Mouse (Mus musculus): ENCODE measurements at regions not wholly inside any gene's neighbourhood (a gene's known extent, or its start where the extent isn't known, plus 50 kb on each side); places are given as distances from the start of the nearest gene placed in this dataset.
A peak's percentile ranks its signal among the peaks of the same experiment; 100 is the strongest.

GRCm38 (mm10) chr11:109088488-109089252 is 55.5 kb downstream of the E030025P04Rik start:
- ATAC-seq (ENCODE audit: low FRiP score, low TSS enrichment), result no peak
- DNase-seq, result no peak
- WGBS, result 89% methylated on average over 11 of the region's 11 CpGs
- Histone ChIP-seq H3K4me3 (replicated peaks; ENCODE audit: low read depth, low read length) (no peak overlapping the region), H3K9ac (replicated peaks; ENCODE audit: low read length) (no peak overlapping the region), H3K9me3 (ENCODE audit: control insufficient read depth, low read length) (no peaks in the 10 kb centered on the region), H3K27ac (replicated peaks; ENCODE audit: low read depth, low read length) (no peak overlapping the region), H3K4me1 (ENCODE audit: control insufficient read depth, insufficient read depth, low read length) (no peaks in the 10 kb centered on the region), H3K4me2 (ENCODE audit: low read length) (no peak overlapping the region), H3K36me3 (ENCODE audit: control insufficient read depth, insufficient read depth, low read length) (no peaks in the 10 kb centered on the region), H3K27me3 (ENCODE audit: control insufficient read depth, insufficient read depth, low read length) (no peaks in the 10 kb centered on the region)

- H3K4me3 ChIP-seq (replicated peaks; ENCODE audit: low read depth, low read length), result no peak overlapping the region
- H3K27ac ChIP-seq (replicated peaks; ENCODE audit: low read depth, low read length), result no peak overlapping the region
- H3K27me3 ChIP-seq (ENCODE audit: control insufficient read depth, insufficient read depth, low read length), result no peaks in the 10 kb centered on the region
- DNase-seq (no peak), ATAC-seq (ENCODE audit: low FRiP score, low TSS enrichment) (no peak)
- H3K36me3 ChIP-seq (ENCODE audit: control insufficient read depth, insufficient read depth, low read length), result no peaks in the 10 kb centered on the region
- H3K4me2 ChIP-seq (ENCODE audit: low read length), result no peak overlapping the region
- H3K9ac ChIP-seq (replicated peaks; ENCODE audit: low read length), result no peak overlapping the region
- no peaks in the 10 kb centered on the region for H3K4me1 ChIP-seq (ENCODE audit: control insufficient read depth, insufficient read depth, low read length)
- WGBS, result 94% methylated on average over 4 of the region's 4 CpGs
- H3K9me3 ChIP-seq (ENCODE audit: control insufficient read depth, low read length), result no peaks in the 10 kb centered on the region
These were observed 62.2 kb downstream of the E030025P04Rik start for GRCm38 (mm10) chr11:109081957-109082356.

- DNase-seq (no peak), ATAC-seq (ENCODE audit: low FRiP score, low TSS enrichment) (no peak)
- 82% methylated on average over 10 of the region's 10 CpGs for WGBS
- H3K4me1 ChIP-seq (ENCODE audit: control insufficient read depth, insufficient read depth, low read length), result no peaks in the 10 kb centered on the region
- no peak overlapping the region for H3K4me3 ChIP-seq (replicated peaks; ENCODE audit: low read depth, low read length)
- no peak overlapping the region for H3K4me2 ChIP-seq (ENCODE audit: low read length)
- H3K9me3 ChIP-seq (ENCODE audit: control insufficient read depth, low read length), result no peaks in the 10 kb centered on the region
- H3K36me3 ChIP-seq (ENCODE audit: control insufficient read depth, insufficient read depth, low read length), result no peaks in the 10 kb centered on the region
- no peak overlapping the region for H3K27ac ChIP-seq (replicated peaks; ENCODE audit: low read depth, low read length)
- no peaks in the 10 kb centered on the region for H3K27me3 ChIP-seq (ENCODE audit: control insufficient read depth, insufficient read depth, low read length)
- H3K9ac ChIP-seq (replicated peaks; ENCODE audit: low read length), result no peak overlapping the region
These were observed 62.7 kb downstream of the E030025P04Rik start for GRCm38 (mm10) chr11:109081454-109081853.

- Histone ChIP-seq H3K4me1 (ENCODE audit: control insufficient read depth, insufficient read depth, low read length) (no peaks in the 10 kb centered on the region), H3K9ac (replicated peaks; ENCODE audit: low read length) (no peak overlapping the region), H3K9me3 (ENCODE audit: control insufficient read depth, low read length) (no peaks in the 10 kb centered on the region), H3K36me3 (ENCODE audit: control insufficient read depth, insufficient read depth, low read length) (no peaks in the 10 kb centered on the region), H3K4me2 (ENCODE audit: low read length) (no peak overlapping the region), H3K27me3 (ENCODE audit: control insufficient read depth, insufficient read depth, low read length) (no peaks in the 10 kb centered on the region), H3K4me3 (replicated peaks; ENCODE audit: low read depth, low read length) (no peak overlapping the region), H3K27ac (replicated peaks; ENCODE audit: low read depth, low read length) (no peak overlapping the region)
- DNase-seq (no peak), ATAC-seq (ENCODE audit: low FRiP score, low TSS enrichment) (no peak)
- WGBS, result 92% methylated on average over 9 of the region's 9 CpGs
These were observed 63.2 kb downstream of the E030025P04Rik start for GRCm38 (mm10) chr11:109080847-109081415.

GRCm38 (mm10) chr11:109079466-109079865 is 64.7 kb downstream of the E030025P04Rik start:
- H3K27me3 ChIP-seq (ENCODE audit: control insufficient read depth, insufficient read depth, low read length), result no peaks in the 10 kb centered on the region
- no peak overlapping the region for H3K4me2 ChIP-seq (ENCODE audit: low read length)
- H3K27ac ChIP-seq (replicated peaks; ENCODE audit: low read depth, low read length), result no peak overlapping the region
- H3K4me1 ChIP-seq (ENCODE audit: control insufficient read depth, insufficient read depth, low read length), result no peaks in the 10 kb centered on the region
- no peak overlapping the region for H3K9ac ChIP-seq (replicated peaks; ENCODE audit: low read length)
- DNase-seq (no peak), ATAC-seq (ENCODE audit: low FRiP score, low TSS enrichment) (no peak)
- 80% methylated on average over 4 of the region's 4 CpGs for WGBS
- no peak overlapping the region for H3K4me3 ChIP-seq (replicated peaks; ENCODE audit: low read depth, low read length)
- no peaks in the 10 kb centered on the region for H3K36me3 ChIP-seq (ENCODE audit: control insufficient read depth, insufficient read depth, low read length)
- H3K9me3 ChIP-seq (ENCODE audit: control insufficient read depth, low read length), result no peaks in the 10 kb centered on the region

GRCm38 (mm10) chr11:109076587-109077417 is 67.4 kb downstream of the E030025P04Rik start:
- Histone ChIP-seq H3K4me1 (ENCODE audit: control insufficient read depth, insufficient read depth, low read length) (no peaks in the 10 kb centered on the region), H3K4me2 (ENCODE audit: low read length) (no peak overlapping the region), H3K27ac (replicated peaks; ENCODE audit: low read depth, low read length) (no peak overlapping the region), H3K36me3 (ENCODE audit: control insufficient read depth, insufficient read depth, low read length) (no peaks in the 10 kb centered on the region), H3K4me3 (replicated peaks; ENCODE audit: low read depth, low read length) (no peak overlapping the region), H3K9ac (replicated peaks; ENCODE audit: low read length) (no peak overlapping the region), H3K27me3 (ENCODE audit: control insufficient read depth, insufficient read depth, low read length) (no peaks in the 10 kb centered on the region), H3K9me3 (ENCODE audit: control insufficient read depth, low read length) (no peaks in the 10 kb centered on the region)
- WGBS, result 80% methylated on average over 19 of the region's 19 CpGs
- DNase-seq (no peak), ATAC-seq (ENCODE audit: low FRiP score, low TSS enrichment) (no peak)

GRCm38 (mm10) chr11:109071340-109071739 is 72.8 kb downstream of the E030025P04Rik start:
- H3K4me1 ChIP-seq (ENCODE audit: control insufficient read depth, insufficient read depth, low read length), result peaks cover 19% of the 10 kb centered on the region
- H3K9ac ChIP-seq (replicated peaks; ENCODE audit: low read length), result no peak overlapping the region
- no peak overlapping the region for H3K27ac ChIP-seq (replicated peaks; ENCODE audit: low read depth, low read length)
- no peak overlapping the region for H3K4me2 ChIP-seq (ENCODE audit: low read length)
- no peaks in the 10 kb centered on the region for H3K36me3 ChIP-seq (ENCODE audit: control insufficient read depth, insufficient read depth, low read length)
- H3K27me3 ChIP-seq (ENCODE audit: control insufficient read depth, insufficient read depth, low read length), result no peaks in the 10 kb centered on the region
- WGBS, result 36% methylated on average over 2 of the region's 2 CpGs
- H3K4me3 ChIP-seq (replicated peaks; ENCODE audit: low read depth, low read length), result no peak overlapping the region
- ATAC-seq (ENCODE audit: low FRiP score, low TSS enrichment) (no peak), DNase-seq (peak; percentile 14)
- H3K9me3 ChIP-seq (ENCODE audit: control insufficient read depth, low read length), result no peaks in the 10 kb centered on the region

- H3K36me3 ChIP-seq (ENCODE audit: control insufficient read depth, insufficient read depth, low read length), result no peaks in the 10 kb centered on the region
- no peak overlapping the region for H3K4me3 ChIP-seq (replicated peaks; ENCODE audit: low read depth, low read length)
- H3K4me1 ChIP-seq (ENCODE audit: control insufficient read depth, insufficient read depth, low read length), result peaks cover 19% of the 10 kb centered on the region
- ATAC-seq (ENCODE audit: low FRiP score, low TSS enrichment), result no peak; the same call in 1 of the 2 replicates
- no peak overlapping the region for H3K27ac ChIP-seq (replicated peaks; ENCODE audit: low read depth, low read length)
- WGBS, result 9% methylated on average over 9 of the region's 9 CpGs
- H3K4me2 ChIP-seq (ENCODE audit: low read length), result peak overlapping the region; percentile 18
- peak; percentile 63 for DNase-seq
- no peak overlapping the region for H3K9ac ChIP-seq (replicated peaks; ENCODE audit: low read length)
- no peaks in the 10 kb centered on the region for H3K9me3 ChIP-seq (ENCODE audit: control insufficient read depth, low read length)
- no peaks in the 10 kb centered on the region for H3K27me3 ChIP-seq (ENCODE audit: control insufficient read depth, insufficient read depth, low read length)
These were observed 73.8 kb downstream of the E030025P04Rik start for GRCm38 (mm10) chr11:109070412-109070811.
